Mouse (Mus musculus) cerebellum, adult 2 months (tissue): ENCODE results near the gene Rtn4r. TPM values are rescaled to one million over a fixed set of nuclear protein-coding genes. Genes with fewer than 3 reads are reported as not detected.

Source experiments
- DNase-seq, 2 experiments: peaks; one replicate each; pipeline ENCODE4 v3.0.0; 2021
- H3K27ac ChIP-seq: fragments of 200-500 bp; 2 replicates; pipeline ENCODE4 v1.5.1; 2012; ENCODE audit warnings: low read length, control low read depth, inconsistent platforms; ENCODE audit not compliant: insufficient read depth
- H3K27me3 ChIP-seq: fragments of 200-500 bp; 2 replicates; pipeline ENCODE4 v1.6.1; 2012; ENCODE audit warnings: inconsistent platforms, mild to moderate bottlenecking, low read length, moderate library complexity; ENCODE audit not compliant: control insufficient read depth, insufficient read depth
- H3K4me1 ChIP-seq: fragments of 200-500 bp; 2 replicates; pipeline ENCODE4 v1.6.1; 2011; ENCODE audit warnings: low read length; ENCODE audit not compliant: control insufficient read depth, insufficient read depth
- H3K4me3 ChIP-seq: fragments of 200-500 bp; replicated peaks from 2 replicates; pipeline ENCODE3; 2011; ENCODE audit warnings: mild to moderate bottlenecking, low read depth, low read length, control low read depth; ENCODE audit not compliant: insufficient read depth
- CTCF ChIP-seq: fragments of 200-500 bp; IDR thresholded peaks from 2 replicates; pipeline ENCODE4 v1.5.1; 2011; ENCODE audit warnings: low read depth, mild to moderate bottlenecking, control low read depth, low read length, moderate library complexity, borderline replicate concordance; ENCODE audit not compliant: insufficient read depth
- POLR2A ChIP-seq: fragments of 200-500 bp; IDR thresholded peaks from 2 replicates; pipeline ENCODE4 v1.6.1; 2011; ENCODE audit warnings: low read length, control low read depth, borderline replicate concordance; ENCODE audit not compliant: insufficient read depth
- WGBS: fragments of 180-500 bp; shearing (Covaris S2); methylation state at CpG from one replicate; pipeline ENCODE4 v1.1.7; 2018; 5-methylcytosine and 5-hydroxymethylcytosine counted together
- polyA plus RNA-seq: library from polyadenylated mRNA; depleted of rRNA; stranded (reverse); fragments of >200 nt; gene quantifications from 2 replicates; pipeline ENCODE4 v1.2.3, GENCODE M21; 2012

The Rtn4r gene
- polyA plus RNA-seq, 1 experiment = 82.9 TPM

- Histone ChIP-seq H3K27me3 (no peaks in the 10 kb centered on the region), H3K4me1 (peaks cover 82% of the 10 kb centered on the region), H3K27ac (peak overlapping the region; percentile 56; the same call in 1 of the 2 replicates), H3K4me3 (no peak overlapping the region)
- no peak for DNase-seq
- 81% methylated on average over 12 of the region's 12 CpGs for whole genome bisulfite sequencing
- TF ChIP-seq CTCF = no peak
Observed at GRCm38 (mm10) chr16:18152189-18152588, 24.7 kb downstream of the Rtn4r start.

DNA sequence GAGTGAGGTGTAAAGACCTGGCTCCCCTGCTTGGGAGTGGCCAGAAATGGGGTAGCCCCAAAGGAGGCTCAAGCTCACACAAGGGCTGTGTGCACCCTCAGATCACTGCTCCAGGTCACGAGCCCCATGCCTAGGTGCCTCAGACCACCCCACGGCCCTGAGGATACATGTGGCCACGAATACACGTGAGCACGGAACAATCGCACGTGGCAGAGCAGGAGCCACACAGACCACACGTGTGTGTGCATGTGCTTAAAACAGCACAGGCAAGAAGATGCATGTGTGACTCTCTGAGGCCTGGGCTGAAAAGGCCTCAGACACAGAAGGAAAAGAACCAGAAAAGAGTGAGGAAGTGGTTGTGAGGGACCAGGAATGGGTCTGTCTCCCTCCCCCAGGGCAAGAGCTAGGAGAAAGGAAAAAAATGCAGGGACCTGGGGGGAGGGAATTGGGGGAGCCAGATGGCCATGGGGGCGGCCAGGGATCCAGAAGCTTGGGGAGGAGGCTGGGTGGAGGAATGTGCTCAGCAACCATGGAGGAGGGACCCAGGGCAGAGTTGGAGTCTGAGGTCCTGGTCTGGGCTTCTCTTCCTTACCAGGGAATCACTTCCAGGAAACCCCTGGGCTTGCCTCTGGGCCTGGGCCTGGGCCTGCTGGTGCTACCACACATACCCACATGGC is 25.5 kb downstream of the Rtn4r start:
- TF ChIP-seq CTCF = no peak
- TF ChIP-seq POLR2A = no peak
- WGBS = 59% methylated on average over 9 of the region's 9 CpGs
- H3K27me3 ChIP-seq = no peaks in the 10 kb centered on the region
- H3K27ac ChIP-seq = peak overlapping the region; percentile 73
- peak in 1 of 2 experiments; percentile 38 for DNase-seq
- no peak overlapping the region for H3K4me3 ChIP-seq
- H3K4me1 ChIP-seq = peaks cover 76% of the 10 kb centered on the region

- TF ChIP-seq POLR2A (no peak), CTCF (no peak)
- peak overlapping the region; percentile 73 for H3K27ac ChIP-seq
- 11% methylated on average over 14 of the region's 14 CpGs for WGBS
- no peak overlapping the region for H3K4me3 ChIP-seq
- H3K27me3 ChIP-seq = no peaks in the 10 kb centered on the region
- peak; percentile 78 to 86 for DNase-seq
- H3K4me1 ChIP-seq = peaks cover 61% of the 10 kb centered on the region
Observed at GRCm38 (mm10) chr16:18154521-18155171, 27.2 kb downstream of the Rtn4r start.

DNA sequence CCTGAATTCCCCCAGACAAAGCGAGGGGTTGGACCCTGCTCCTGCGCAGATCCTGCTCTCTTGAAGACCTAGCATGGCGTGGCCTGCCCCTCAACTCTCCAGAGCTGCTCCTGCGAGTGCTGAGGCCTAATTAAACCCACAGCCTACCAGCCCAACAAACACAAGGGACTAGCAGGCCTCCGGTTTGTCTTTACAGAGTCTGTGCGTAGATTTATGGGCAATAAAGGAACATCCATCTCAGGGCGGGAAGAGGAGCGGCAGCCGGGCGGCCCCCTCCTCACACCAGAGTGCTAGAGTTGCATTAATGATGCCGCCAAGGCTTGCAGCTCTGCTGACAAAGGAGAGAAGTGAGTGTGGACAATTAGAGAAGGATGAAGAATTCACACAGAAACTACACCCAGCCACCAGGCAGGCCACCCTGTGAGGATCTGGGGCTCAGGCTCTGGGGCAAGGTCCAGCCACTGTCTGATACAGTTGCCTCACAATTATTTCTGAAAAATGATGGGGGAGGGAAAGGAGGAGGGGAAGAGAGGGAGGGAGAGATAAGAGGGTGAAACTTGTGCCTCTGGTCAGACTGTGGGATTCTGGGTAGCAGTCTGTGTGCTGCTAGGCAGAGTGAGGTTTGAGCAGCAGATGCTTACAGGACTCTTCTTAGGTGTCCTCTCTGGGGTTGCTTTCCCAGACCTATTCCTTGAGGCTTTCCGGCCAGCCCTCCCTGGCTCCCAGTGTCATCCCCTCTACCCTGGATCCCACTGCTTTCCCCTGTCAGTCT is 29.3 kb downstream of the Rtn4r start:
- Histone ChIP-seq H3K27ac (no peak overlapping the region; the same call in 1 of the 2 replicates), H3K4me1 (peaks cover 40% of the 10 kb centered on the region), H3K4me3 (no peak overlapping the region), H3K27me3 (no peaks in the 10 kb centered on the region)
- TF ChIP-seq POLR2A (no peak), CTCF (no peak)
- DNase-seq = no peak
- 93% methylated on average over 12 of the region's 12 CpGs for WGBS

DNA sequence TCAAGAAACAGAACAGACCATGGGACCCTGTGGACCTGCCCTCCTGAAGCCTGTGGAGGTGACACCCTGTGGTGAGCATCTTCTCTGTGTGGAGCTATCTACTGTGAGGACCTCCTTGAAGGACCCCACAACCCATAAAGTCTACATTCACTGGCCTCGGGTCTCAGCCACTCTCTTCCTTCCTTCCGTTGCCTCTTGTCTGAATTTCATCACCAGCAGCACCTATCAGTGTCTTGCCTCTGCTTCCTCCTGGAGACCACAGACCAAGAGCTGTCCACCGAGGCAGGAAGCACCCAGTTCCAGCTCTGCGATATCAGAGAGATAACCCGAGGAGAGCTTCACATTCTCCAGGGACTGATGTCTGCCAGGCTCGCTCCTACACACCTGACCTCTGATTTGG is 31.8 kb downstream of the Rtn4r start:
- H3K4me3 ChIP-seq = no peak overlapping the region
- 87% methylated on average over 6 of the region's 6 CpGs for WGBS

DNA sequence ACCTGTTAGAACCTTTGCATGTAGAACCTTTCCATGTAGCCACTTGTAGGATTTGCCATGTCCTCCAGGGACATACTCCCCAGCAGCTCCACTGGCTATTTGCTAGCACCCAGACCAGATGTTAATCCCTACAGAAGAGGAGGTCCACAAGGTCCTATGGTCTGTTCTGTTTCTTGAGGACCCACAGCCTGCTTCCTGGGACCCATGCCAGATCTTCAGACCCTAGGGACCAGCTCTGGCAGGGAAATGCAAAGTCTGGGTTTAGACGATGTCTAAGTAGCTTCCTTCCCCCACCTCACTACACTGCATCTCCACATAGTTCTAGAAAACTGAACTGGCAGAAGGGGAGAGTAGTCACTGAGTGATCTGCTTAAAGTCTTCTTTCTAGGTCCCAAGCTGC is 32.3 kb downstream of the Rtn4r start:
- DNase-seq = no peak
- Histone ChIP-seq H3K27me3 (no peaks in the 10 kb centered on the region), H3K4me3 (no peak overlapping the region), H3K4me1 (peaks cover 20% of the 10 kb centered on the region), H3K27ac (no peak overlapping the region)
- TF ChIP-seq POLR2A = no peak
- WGBS = 18% methylated on average over 1 of the region's 1 CpGs

More for the DNA sequence above, 31.8 kb downstream of the Rtn4r start:
- peaks cover 20% of the 10 kb centered on the region for H3K4me1 ChIP-seq
- no peak for DNase-seq
- H3K27me3 ChIP-seq = no peaks in the 10 kb centered on the region
- no peak for TF ChIP-seq CTCF
- no peak for TF ChIP-seq POLR2A
- no peak overlapping the region for H3K27ac ChIP-seq

GRCm38 (mm10) chr16:18160514-18160913 is 33.1 kb downstream of the Rtn4r start:
- no peak overlapping the region for H3K4me3 ChIP-seq
- H3K27me3 ChIP-seq = no peaks in the 10 kb centered on the region
- no peak for DNase-seq
- no peak overlapping the region for H3K27ac ChIP-seq
- H3K4me1 ChIP-seq = peaks cover 20% of the 10 kb centered on the region
- no peak for TF ChIP-seq CTCF
- TF ChIP-seq POLR2A = no peak
- 55% methylated on average over 7 of the region's 7 CpGs for WGBS

GRCm38 (mm10) chr16:18161190-18161589 is 33.7 kb downstream of the Rtn4r start:
- H3K4me3 ChIP-seq = no peak overlapping the region
- no peaks in the 10 kb centered on the region for H3K27me3 ChIP-seq
- H3K4me1 ChIP-seq = peaks cover 14% of the 10 kb centered on the region
- no peak for TF ChIP-seq CTCF
- TF ChIP-seq POLR2A = no peak
- WGBS = 79% methylated on average over 1 of the region's 1 CpGs
- DNase-seq = no peak
- no peak overlapping the region for H3K27ac ChIP-seq
